Mouse (Mus musculus) gastrocnemius, postnatal 10 days (tissue): Measurements from ENCODE around the gene Adam19. TPM values are rescaled to one million over a fixed set of nuclear protein-coding genes. Genes with fewer than 3 reads are reported as not detected.

Source experiments
- DNase-seq: peaks from one replicate; pipeline ENCODE4 v3.0.0; 2021; ENCODE audit warnings: mixed read lengths
- total RNA-seq, 2 experiments: library from RNA; stranded (reverse); gene quantifications; 2 replicates each; pipeline ENCODE4 v1.2.3; 2021

The Adam19 gene
- total RNA-seq, 2 experiments from 2014 or later: 30.9 to 42.8 TPM

DNA sequence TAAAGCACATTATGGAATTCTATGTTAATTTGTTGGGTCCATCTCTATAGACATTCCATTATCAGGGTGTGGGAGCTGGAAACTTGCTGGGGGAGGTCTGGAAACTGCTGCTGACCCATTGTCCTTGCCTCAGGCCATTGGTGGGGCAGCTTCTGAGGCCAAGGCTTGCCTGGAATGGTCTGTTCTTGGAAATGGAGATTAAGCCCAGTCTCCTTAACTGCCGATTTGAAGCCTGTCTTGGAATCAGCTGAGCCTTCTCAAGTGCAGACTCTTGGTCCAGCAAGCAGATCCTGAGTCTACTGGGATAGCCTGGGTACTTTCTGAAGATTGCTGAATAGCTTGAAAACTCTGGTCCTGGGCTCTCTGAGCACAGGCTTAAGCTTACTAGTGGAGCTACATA lies 51.3 kb downstream of the Adam19 start:
- no peak for DNase-seq

DNA sequence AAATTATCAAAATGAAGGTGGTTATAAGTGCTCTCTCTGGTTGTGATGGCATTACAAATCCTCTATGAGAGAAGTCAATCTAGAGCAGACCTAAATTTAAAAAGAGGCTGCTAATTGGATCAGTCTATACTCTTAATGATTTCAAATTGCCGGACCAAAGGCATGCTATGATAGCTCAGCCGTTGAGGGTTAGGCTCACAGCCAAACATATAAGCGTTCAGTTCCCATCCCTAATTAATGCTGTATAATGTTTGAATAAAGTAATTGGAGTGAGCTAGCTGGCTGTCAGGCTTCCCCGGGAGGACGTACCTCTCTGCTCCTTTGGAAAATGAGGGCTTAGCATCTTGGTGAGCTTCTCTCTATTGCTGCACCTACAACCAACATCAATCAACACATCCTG lies 53.4 kb downstream of the Adam19 start:
- no peak for DNase-seq

DNA sequence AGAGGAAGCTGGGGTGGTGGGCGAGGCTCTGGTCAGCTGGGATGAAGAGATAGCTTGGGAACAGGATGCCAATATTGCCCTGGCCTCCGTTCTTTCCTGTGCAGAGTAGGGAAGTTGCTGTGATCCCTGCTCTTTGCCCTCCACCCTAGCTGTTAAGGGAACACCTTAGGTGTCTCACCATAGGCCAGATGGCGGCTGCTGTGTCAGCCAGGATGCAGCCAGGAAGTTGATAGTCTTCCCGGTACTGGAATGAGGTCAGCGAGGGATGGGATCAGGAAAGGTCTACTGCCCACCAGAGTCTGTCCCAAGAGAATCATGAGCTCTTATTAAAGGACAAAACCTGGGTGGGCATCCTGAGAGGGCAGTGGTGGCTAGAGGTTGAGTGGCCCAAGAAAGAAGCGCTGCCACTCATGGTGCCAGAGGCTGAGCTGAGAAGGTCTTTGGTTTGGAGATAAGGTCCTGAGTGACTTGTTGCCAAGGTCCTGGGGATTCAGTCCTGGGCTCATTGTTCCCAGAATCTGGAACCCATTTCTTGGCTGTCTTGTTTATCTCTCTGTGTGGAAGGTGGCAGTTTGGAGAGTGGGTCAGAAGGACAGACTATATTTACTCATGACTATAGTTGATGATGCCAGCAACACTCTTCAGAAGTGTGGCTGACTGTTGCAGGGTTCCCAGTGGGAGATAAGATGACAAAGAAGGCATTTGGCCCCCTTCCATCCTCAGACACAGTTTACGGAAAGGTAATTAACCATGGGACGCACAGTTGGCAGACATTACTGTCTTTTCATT lies 54.6 kb downstream of the Adam19 start:
- DNase-seq: no peak

DNA sequence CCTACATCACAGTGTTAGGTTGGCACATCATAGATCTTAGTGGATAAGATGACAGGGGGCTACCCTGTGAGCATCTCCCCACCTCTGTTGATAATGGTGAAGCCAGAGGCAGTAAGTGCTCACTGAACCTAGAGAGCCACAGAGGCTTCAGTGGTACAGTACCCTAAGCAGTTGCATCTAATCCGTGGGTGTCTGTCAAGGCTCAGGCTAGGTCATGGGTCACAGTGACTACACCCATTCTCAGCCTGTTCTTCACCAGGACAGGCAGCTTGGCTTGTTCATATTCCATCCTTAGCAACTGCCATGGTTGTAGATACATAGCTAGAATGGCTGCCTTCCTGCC lies 55.1 kb downstream of the Adam19 start:
- DNase-seq: no peak

DNA sequence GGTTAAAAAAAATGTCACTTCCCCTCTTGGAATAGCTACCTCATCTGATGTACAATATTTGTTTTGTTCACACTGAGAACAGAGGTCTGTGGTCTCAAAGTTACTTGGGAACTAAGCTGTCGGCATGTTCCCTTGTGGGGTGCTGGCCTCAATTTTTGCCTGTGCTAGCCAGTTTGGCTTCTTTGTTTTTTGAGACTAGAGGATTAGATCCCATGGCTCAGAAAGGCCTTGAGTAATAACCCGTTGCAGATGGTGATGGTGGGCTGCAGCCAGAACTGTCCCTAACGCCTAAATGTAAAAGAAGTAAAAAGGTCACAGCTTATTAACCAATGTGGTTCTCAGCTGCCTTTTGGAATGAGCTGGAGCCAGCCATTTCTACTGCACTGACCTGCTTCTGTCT lies 57.4 kb downstream of the Adam19 start:
- no peak for DNase-seq

DNA sequence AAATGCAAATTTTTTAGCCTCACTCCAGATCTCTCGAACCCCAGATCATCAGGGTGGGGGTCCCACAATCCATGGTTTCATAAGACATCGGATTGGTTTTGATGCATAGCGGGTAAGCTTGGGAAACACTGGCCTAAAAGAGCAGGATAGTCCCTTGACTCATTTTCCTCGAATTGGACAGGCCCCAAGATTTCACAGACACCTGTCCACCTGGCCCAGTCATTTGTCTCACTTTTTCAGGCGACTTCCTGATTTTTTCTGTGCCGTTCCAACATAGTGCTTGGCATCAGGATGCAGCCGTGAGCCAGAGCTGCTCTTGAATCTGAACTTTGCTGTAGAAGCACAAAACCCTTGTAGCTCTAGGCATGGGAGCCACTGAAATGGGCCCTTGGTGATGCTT lies 58.4 kb downstream of the Adam19 start:
- no peak for DNase-seq

DNA sequence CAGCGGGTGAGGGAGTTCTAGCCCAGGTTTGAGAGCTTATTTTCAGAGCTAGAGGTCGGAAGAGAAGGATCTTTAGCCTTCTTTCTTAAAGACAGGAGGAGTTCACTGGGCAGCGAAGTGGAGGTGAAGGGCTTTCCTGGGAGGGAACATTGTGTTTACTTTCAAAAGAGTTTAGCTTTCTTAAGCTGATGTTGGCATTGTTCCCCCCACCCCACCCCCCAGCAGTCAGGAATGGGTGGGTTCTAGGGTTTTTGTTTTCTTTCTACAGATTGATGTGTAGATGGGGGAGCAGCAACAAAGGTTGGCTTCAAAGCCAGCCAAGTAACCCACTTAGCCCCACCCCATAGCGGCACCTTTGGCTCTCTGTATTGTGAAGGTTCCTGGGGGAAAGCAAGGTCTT lies 59.2 kb downstream of the Adam19 start:
- DNase-seq: no peak

DNA sequence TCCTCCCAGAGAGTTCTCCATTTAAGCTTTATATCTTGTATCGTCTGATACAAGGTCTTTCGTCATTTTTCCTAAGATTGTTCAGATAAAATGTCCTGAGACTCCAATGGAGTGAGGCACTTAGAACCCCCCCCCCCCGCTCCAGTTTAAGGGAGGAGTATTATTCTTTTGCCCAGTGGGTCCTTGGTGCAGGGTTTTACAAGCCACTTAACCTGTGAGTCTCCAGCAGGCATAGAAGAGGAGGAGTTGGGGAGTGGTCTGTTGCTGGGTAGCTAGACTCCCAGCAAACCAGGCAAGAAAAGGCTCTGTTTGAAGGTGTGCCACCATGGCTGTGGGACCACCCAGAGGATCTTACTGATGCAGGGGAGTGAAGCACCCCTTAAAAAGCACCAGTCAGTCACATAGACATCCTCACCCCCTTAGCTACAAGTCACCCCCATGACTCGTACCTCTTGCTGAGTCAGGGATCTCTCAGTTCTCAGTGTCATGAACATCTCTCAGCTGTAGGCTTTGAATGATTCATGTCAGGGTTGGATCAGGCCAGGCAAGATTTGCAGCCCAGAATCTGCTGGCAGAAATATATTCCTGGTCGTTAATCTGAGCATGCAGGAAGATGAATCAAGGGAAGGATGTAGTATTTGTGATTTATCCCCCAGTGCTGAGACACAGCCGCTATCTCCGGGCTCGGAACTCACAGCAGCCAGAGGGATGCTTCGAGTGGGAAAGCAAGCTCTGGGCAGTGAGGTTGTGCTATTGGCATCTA lies 59.8 kb downstream of the Adam19 start:
- DNase-seq: no peak

DNA sequence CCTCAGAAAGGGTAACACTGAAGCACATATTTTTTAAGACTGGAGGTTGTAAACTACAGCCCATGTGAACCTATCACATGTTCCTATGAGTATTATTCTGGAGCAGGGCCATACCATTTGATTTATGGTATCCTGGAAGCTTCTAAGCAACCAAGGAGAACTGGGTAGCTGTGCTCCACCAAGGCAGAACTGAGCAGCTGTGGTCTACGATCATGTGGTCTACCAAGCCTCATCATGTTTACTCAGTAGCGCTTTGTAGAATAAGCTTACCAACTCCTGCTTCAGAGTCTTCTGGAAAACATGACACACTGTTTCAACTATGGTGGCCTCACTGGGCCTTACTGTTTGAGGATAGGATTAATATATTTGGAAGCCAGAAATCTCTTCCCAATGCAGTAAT lies 60.7 kb downstream of the Adam19 start:
- no peak for DNase-seq

DNA sequence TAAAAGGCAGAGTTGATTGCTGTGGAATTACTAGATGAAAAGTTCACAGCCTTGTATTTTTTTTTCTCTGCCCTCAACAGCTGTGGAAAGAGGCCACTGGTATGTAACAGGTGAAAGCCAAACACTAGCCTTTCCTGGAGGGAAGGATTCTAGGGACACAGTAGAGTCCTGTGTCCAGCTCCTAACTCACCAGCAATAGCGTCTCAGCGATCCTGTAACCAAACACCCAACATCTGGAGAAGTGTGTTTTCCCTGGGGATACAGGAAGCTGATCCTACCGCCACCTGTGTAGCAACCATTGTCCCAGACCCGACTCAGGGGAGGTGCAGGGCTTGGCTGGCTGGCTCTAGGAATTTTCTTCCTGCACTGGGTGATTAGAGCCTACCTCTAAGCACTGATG lies 63.8 kb downstream of the Adam19 start:
- no peak for DNase-seq

DNA sequence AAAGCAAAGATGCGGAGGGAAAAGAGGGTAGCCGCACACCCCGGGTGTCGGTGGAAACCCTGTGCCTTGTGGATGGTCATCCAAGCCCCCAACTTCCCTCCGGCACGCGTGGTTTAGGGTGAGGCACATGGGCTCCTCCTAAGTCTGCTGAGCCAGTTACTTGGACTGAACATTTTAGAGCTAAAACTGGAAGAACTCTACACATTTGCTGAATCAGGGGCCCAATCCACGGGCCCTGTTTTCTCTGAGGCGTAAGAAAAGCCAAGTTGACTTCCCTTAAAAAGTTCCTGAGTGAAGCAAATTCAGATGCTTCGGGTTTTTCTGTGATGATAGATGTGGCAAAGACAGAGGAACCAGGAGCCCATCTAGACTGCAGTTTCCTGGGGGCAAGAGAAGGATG lies 64.3 kb downstream of the Adam19 start:
- no peak for DNase-seq

DNA sequence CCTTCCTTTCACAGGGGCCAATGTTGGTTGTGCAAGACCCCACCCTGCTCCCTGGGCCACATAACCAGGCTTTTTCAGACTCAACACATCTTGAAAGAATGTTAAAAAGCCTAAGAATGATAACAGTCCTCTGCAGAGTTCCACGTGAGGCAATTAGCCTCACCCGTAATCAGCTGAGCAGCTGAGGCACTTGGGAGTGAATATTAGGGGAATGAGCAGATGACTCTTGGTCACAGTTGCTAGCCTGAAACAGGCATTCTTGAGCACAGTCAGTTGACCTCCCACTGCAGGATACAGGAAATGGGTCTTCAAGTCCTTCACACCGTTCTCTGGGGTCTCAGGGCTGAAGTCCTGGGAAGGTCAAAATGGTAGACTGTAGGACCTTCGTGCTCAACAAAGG lies 65.9 kb downstream of the Adam19 start:
- no peak for DNase-seq

DNA sequence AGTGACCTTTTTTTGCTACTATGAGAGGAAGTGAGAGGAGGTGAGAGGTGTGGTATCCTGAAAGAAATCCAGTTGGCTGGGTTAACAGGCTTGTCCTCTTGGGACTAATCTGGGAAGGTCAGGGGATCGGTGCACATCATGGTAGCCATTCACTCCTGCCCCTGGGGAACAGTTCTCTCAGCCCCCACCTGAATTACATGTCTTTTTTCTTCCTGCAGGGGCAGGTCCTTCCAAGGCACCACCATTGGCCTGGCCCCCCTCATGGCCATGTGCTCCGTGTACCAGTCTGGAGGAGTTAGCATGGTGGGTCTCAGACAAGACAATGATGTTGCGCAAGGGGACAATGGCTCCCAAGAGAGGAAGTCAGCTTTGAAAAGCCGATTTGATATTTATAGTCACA lies 67.1 kb downstream of the Adam19 start:
- no peak for DNase-seq

DNA sequence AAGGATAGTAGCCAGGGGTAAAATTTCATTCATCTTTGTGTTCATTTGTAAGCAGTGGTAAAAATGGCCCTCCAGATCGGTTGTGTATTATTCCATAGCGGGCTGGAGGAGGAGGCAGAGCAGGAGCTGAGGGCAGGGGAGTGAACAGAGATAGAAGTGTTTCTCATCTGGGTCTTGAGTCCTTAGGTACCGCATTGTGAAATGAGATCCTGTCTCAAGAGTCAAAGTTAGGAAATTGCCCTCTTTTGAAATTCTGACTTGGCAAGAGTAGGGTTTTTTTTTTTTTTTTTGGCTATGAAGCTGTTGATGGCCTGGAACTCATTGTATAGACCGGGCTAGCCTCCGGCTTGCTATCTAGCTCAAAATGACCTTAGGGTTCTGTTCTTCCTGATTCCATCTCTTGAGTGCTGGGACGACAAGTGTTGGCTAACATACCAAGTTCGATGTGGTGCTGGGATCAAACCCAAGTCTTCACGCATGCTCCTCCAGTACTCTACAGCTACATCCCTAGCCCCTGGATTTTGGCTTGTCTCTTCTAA lies 67.6 kb downstream of the Adam19 start:
- no peak for DNase-seq

DNA sequence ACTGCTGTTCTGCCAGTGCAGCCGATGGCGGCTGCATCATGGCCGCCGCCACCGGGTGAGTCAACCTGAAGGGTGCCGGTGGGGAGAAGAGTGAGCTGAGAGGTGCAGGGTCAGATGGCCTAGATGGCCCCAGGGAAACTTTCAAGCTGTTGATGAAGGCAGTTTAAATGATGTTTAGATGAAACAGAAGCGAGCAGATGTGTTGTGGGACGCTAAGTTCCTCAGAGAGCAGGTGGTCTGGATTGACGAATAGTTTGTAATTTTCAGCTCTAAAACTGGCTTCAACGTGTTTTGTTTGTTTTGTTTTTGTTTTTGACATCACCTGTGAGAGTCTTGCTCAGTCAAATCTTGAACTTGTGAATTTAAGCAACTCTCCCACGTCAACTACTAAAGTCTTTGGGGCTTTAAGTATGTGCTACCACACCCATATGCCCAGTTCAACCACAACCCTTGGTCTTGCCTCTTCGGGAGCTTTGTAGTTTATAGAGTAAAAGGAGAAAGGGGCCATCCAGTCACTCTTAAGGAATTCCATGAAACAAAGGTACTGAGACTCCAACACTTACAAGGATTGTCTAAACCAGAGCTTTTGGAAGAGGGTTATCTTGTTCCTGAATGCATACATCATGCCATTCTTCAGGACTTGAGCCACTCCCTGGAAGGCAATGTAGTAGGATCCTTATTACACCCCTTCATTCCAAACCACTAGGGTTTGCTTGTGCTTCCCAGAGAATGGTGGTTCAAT lies 69.5 kb downstream of the Adam19 start:
- no peak for DNase-seq

DNA sequence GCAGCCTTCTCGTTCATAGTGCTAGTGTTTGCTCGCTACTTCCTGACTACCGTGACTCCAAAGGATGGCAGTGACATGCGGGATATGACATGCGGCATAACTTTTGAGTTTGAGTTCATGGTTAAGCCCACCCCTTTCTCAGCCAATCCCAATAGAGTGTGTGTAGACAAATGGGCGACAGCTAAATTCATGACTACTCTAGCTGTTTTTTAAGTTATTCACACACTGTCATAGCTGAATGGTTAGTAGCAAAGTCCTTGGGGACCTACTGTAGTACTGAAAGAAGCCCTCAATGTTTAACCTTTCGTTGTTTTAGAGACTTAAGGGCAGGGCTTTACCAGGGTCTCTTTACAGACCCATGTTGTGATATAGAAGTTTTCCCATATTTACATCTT lies 70.0 kb downstream of the Adam19 start:
- no peak for DNase-seq

DNA sequence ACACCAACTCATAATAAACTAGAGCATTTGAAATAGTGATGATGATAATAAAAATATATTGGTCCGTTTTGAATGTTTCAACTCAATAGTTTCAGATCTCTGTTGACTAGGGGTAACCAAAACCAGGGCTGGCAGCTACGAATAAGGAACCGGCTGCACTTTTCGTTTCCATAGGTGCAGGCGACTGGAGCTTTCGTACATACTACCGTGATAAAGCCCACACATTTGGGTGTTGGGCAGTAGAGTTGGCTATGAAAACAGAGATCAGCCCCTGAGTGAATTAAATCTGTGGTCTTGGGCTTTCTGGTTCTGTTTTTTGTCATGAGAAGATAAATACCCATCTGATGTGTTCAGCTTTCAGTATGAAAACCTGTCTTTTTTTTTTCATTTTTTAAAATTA lies 70.5 kb downstream of the Adam19 start:
- DNase-seq: no peak

DNA sequence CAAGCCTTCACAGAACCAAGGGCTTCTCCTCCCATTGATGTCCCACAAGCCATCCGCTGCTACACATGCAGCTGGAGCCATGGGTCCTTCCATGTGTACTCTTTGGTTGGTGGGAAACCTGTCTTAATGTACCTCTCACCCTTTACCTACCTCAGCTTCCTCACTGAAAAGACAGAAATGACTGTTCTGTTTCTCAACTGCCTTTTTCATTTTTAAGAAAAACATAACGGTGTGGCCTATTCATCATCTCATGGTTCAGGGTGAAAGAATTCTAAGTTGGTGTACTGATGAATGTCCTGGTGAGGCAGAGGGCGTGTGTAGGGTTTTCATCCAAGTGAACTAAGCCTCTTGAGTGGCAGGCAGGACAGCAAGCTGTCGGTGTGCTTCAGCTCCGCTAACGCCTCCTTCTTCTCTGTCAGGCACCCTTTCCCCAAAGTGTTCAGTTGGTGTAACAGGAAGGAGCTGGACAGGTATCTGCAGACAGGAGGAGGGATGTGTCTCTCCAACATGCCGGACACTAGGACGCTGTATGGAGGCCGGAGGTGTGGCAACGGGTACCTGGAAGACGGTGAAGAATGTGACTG lies 71.1 kb downstream of the Adam19 start:
- DNase-seq: no peak

DNA sequence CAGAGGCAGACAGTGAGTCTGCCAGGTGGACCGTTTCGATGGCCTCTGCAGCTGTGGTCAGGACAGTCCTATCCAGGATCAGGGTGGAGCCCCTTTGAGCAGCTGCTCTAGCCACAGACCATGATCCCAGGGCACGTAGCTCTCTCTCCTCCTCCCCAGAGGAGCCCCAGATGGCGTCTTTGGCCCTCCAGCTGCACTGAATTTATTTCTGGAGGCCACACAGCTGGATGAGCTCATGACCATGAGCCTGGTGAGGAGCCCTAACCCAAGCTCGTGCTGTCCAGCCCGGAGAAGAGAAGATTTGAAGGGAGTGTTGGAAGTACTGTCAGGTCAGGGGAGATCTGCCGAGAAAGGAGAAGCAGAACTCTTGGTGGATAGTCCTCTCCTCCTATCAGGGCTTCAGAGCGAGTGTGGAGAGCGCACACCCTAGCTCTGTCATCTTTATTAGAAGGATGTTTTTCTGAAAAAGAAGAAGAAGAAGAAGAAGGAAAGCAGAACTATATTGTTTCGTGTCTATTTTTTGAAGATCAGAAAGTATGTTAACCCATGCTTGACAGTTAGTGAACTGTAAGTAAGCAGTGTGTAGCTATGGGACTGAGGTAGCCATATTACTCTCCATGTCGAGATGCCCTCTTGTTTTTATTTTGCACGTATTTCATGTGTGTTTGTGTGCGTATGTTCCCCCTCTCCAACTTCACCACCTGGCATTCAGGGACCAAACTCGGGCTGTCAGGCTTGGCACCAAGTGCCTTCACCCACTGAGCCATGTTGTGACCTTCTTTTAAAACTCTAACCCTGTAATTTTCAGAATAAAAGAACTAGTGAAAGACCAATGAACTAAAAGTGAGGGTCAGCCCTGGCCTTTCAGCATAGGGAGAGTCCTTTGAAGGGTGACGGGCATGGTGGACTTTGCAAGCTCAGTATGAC lies 72.1 kb downstream of the Adam19 start:
- peak; percentile 50 for DNase-seq

DNA sequence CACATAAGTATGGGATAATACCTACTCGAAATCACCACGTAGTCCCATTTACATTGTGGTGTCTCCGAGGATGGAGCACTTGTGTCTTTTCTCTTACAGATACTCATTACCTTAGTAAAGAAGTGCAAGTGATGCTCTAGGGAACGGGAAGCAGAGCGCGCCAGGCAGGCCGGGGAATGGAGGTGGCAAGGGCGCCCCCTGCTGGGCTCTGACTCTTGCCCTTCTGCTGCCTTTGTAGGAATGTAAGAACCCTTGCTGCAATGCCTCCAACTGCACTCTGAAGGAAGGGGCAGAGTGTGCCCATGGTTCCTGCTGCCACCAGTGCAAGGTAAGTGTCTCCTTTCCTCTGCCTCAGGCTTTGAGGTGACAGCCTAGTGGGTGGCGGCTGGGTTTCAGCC lies 72.8 kb downstream of the Adam19 start:
- peak; percentile 82 for DNase-seq
